Mouse (Mus musculus): ENCODE measurements around the gene Cep290.
A peak's percentile ranks its signal among the peaks of the same experiment; 100 is the strongest.
"Not testable (repeated sequence)": the region's sequence is repeated elsewhere in the genome, so short reads cannot be mapped to it uniquely, and the experiment has no call there.

Cep290 gene

GRCm38 (mm10) chr10:100487097-100487978, at the start of gene Cep290, which contains the start of gene Tmtc3:
Gene Cep290, plus strand, starts transcription at chr10:100487558.
Gene Tmtc3, minus strand, starts transcription at chr10:100487350.
- peak; percentile 97 for DNase-seq (ENCODE audit: low read depth, low spot score)

DNA sequence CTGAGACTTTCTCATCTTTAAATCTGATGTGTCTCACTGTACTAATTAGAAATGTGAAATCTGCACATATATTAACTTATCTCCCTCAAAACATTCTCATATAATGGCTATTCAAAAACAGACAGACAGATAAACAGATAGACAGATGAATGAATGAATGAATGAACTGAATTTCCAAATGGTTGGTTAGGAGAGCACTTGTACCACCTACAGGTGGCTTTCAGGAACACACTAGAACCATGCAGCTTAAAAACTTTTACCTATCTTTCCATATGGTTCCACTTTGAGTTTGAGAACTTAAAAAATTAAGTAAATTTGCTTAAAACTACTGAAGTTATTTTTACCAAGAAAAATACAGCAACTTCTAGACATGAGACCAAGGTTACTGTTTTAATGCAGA, 38.0 kb upstream of the Cep290 start:
- no peak for DNase-seq (ENCODE audit: low read depth, low spot score)

- DNase-seq (ENCODE audit: low read depth, low spot score), result no peak
Observed at GRCm38 (mm10) chr10:100460515-100460914, 26.8 kb upstream of the Cep290 start.

GRCm38 (mm10) chr10:100475040-100475439, 12.3 kb upstream of the Cep290 start:
- no peak for DNase-seq (ENCODE audit: low read depth, low spot score)

GRCm38 (mm10) chr10:100479538-100479937, 7.8 kb upstream of the Cep290 start:
- no peak for DNase-seq (ENCODE audit: low read depth, low spot score)

DNA sequence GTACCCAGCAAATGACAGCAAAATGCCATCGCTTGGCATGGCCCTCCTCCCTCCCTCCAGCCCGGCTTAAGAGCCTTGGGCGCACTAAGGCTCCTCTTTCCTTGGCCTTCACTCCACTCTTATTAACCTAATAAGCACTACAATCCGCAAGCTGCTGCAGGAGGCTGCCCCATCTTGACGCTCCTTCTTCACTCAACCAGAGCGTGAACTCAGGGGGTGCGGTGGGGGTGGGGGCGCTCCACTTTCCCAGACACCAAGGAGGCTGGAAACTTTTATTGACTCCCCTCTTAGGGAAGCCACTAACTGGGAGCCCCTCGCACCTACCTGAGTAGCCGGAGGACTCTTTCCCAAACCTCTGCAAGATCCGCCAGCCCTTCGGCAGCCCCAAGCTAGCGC, 659 bp upstream of the Cep290 start:
- peak; percentile 23 for DNase-seq (ENCODE audit: low read depth, low spot score)

DNA sequence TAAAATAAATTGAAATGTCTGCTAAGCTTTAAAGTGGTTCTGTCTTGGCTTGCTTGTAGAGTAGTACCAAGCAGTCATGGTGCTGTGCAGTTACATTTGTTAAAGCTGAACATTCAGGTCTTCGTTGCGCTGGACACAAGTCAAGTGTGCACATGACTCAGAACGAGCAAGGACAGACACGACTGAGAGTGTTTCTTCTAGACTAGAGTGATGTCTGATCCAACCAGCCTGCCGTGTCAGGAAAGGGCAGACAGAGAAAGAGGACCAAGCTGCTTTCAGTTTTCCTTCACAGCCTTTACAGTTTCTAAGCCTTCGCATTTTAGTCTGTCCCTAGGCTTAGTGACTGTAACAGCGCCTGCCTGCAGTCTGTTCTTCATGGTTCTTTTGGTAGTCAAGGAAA, 4.6 kb downstream of the Cep290 start:
- no peak for DNase-seq (ENCODE audit: low read depth, low spot score)

GRCm38 (mm10) chr10:100498309-100498708, 11.0 kb downstream of the Cep290 start:
- no peak for DNase-seq (ENCODE audit: low read depth, low spot score)

GRCm38 (mm10) chr10:100508170-100508569, 20.8 kb downstream of the Cep290 start:
- DNase-seq (ENCODE audit: low read depth, low spot score), result no peak

DNA sequence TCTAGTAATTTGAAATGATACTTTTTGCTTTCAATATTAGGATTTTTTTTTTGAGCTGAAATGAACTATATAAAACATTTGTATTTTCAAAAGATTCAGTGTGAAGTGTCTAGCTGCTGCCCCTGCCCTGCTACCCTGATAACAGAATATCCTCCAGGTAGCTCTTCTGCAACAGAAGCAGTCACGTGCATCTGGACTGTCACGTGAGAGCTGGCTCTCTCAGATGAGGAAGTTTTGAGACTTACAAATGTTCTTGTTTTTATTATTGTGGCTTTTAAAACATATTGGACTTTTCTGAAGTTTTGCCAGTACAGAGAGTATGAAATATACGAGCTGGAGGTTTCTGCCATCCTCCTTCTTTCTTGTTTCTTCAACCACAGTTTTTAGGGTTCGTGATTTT, 34.3 kb downstream of the Cep290 start:
- no peak for DNase-seq (ENCODE audit: low read depth, low spot score)

GRCm38 (mm10) chr10:100522330-100522729, 35.0 kb downstream of the Cep290 start:
- no peak for DNase-seq (ENCODE audit: low read depth, low spot score)

GRCm38 (mm10) chr10:100524499-100525390, 37.4 kb downstream of the Cep290 start:
- DNase-seq (ENCODE audit: low read depth, low spot score), result no peak

GRCm38 (mm10) chr10:100556566-100557175, 69.3 kb downstream of the Cep290 start:
- DNase-seq (ENCODE audit: low read depth, low spot score), result no peak

GRCm38 (mm10) chr10:100560194-100560883, 73.0 kb downstream of the Cep290 start:
- not testable (repeated sequence) for DNase-seq (ENCODE audit: low read depth, low spot score)

DNA sequence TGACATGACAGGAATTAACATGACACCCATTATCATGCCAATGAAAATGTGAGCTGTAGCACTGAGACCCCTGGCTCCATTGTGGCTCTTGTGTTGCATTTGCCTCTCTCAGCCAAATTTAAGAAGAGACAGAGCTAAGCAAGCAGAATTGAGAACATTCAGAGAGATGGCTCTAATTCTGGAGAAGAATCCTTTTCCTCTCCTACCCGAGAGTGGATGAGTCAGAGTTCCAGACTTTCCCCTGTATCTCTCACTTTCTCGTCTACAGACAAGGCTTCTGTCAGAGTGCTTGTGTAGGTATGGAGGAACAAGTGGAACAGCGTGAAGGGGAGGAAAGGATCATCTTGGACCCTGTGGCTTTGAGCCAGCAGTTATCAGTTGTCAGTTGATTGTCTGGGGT, 76.8 kb downstream of the Cep290 start:
- no peak for DNase-seq (ENCODE audit: low read depth, low spot score)

DNA sequence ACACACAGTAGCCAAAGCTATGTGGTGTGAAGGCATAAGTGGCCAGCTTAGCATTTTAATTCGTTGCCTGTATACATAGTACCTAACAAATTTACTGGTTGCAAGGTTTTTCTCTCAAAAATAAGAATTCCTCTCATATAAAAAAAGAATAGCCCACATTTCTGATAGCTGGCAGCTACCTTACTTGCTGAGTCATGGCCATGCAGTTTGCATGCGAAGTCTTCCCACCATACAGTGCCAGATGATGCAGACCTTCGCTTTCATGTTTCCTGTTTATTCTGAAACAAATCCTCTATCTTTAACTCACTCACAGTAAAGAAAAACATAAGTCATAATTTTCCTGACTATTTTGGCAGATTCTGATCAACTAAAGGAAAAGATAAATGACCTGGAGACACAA, 84.3 kb downstream of the Cep290 start:
- DNase-seq (ENCODE audit: low read depth, low spot score), result no peak

GRCm38 (mm10) chr10:100574505-100575149, 87.3 kb downstream of the Cep290 start:
- DNase-seq (ENCODE audit: low read depth, low spot score), result no peak

- no peak for DNase-seq (ENCODE audit: low read depth, low spot score)
Observed at GRCm38 (mm10) chr10:100575294-100575693, 87.9 kb downstream of the Cep290 start.

GRCm38 (mm10) chr10:100584178-100584577, 96.8 kb downstream of the Cep290 start:
- DNase-seq (ENCODE audit: low read depth, low spot score), result no peak

- no peak for DNase-seq (ENCODE audit: low read depth, low spot score)
Observed at GRCm38 (mm10) chr10:100588524-100588923, 101.2 kb downstream of the Cep290 start.

GRCm38 (mm10) chr10:100588932-100589388, 101.6 kb downstream of the Cep290 start:
- DNase-seq (ENCODE audit: low read depth, low spot score), result peak; percentile 79
